Mouse (Mus musculus) neural tube, embryonic 14.5 days (tissue): ENCODE data around the gene Gtf2a1. TPM values are rescaled to one million over a fixed set of nuclear protein-coding genes. Genes with fewer than 3 reads are reported as not detected.
"Not testable (repeated sequence)": the region's sequence is repeated elsewhere in the genome, so short reads cannot be mapped to it uniquely, and the experiment has no call there.

Experiments
- ATAC-seq: fragments of 200-750 bp; cut with Nextera tagmentation; 2 replicates; pipeline ENCODE4 v1.8.0; 2017; ENCODE audit warnings: low read depth, mild to moderate bottlenecking, moderate TSS enrichment, moderate library complexity
- H3K27ac ChIP-seq: fragments of 300-500 bp; sonication (generic); 2 replicates; pipeline ENCODE4 v1.5.1; 2014; ENCODE audit warnings: low read depth, mild to moderate bottlenecking, control low read depth, low read length, moderate library complexity, mixed read lengths
- H3K27me3 ChIP-seq: fragments of 300-500 bp; sonication (generic); 2 replicates; pipeline ENCODE4 v1.6.1; 2014; ENCODE audit warnings: low read length; ENCODE audit not compliant: control insufficient read depth, insufficient read depth
- H3K36me3 ChIP-seq: fragments of 300-500 bp; sonication (generic); 2 replicates; pipeline ENCODE4 v1.6.1; 2014; ENCODE audit warnings: low read length, mixed read lengths; ENCODE audit not compliant: control insufficient read depth, insufficient read depth
- H3K4me1 ChIP-seq: fragments of 300-500 bp; sonication (generic); 2 replicates; pipeline ENCODE4 v1.6.1; 2014; ENCODE audit warnings: low read length; ENCODE audit not compliant: control insufficient read depth, insufficient read depth
- H3K4me2 ChIP-seq: fragments of 300-500 bp; sonication (generic); 2 replicates; pipeline ENCODE4 v1.6.1; 2014; ENCODE audit warnings: mild to moderate bottlenecking, low read depth, low read length, control low read depth
- H3K4me3 ChIP-seq: fragments of 300-500 bp; sonication (generic); 2 replicates; pipeline ENCODE4 v1.5.1; 2014; ENCODE audit warnings: low read depth, low read length, control low read depth, mixed read lengths
- H3K9ac ChIP-seq: fragments of 300-500 bp; sonication (generic); replicated peaks from 2 replicates; pipeline ENCODE4 v1.6.1; 2014; ENCODE audit warnings: low read depth, mild to moderate bottlenecking, control low read depth, low read length, mixed read lengths
- H3K9me3 ChIP-seq: fragments of 300-500 bp; sonication (generic); 2 replicates; pipeline ENCODE4 v1.6.1; 2016; ENCODE audit warnings: low read length; ENCODE audit not compliant: control insufficient read depth
- WGBS: fragments of 180-500 bp; shearing (Covaris S2); extraction: QIAGEN DNeasy Blood & Tissue Kit; methylation state at CpG from one replicate; pipeline ENCODE4 v1.1.7; 2014; 5-methylcytosine and 5-hydroxymethylcytosine counted together
- polyA plus RNA-seq: library from polyadenylated mRNA; unstranded; fragments of >200 nt; fragmentation: Nextera tagmentation; extraction: Ambion mirVana; gene quantifications from 2 replicates; pipeline ENCODE4 v1.2.1, GENCODE M21; 2014

The Gtf2a1 gene
- polyA plus RNA-seq, 1 experiment from 2014 or later, result 53.8 TPM

DNA sequence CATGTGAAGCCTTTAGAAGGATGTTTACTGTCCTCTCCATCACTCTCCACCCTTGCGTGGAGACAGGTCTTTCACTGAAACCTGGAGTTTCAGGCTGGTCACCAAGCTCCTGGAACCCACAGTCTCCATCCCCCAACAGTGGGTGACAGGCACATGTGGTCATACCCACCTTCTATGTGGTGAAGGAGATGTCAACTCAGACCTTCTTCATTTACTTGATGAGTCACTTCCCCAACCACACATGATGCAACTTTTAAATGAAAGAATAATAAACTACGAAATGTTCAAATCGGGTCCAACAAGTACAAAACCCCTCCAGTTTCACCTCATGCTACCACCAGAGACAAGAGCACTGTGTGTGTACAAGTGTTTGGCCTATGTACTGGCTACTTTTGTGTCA lies 5.1 kb downstream of the Gtf2a1 start:
- Histone ChIP-seq H3K9me3 (no peaks in the 10 kb centered on the region), H3K4me1 (peaks cover 23% of the 10 kb centered on the region), H3K36me3 (peaks cover 5% of the 10 kb centered on the region; the same call in 1 of the 2 replicates), H3K9ac (no peak overlapping the region), H3K27ac (no peak overlapping the region), H3K27me3 (no peaks in the 10 kb centered on the region), H3K4me2 (no peak overlapping the region), H3K4me3 (no peak overlapping the region)
- no peak for ATAC-seq
- 95% methylated on average over 3 of the region's 3 CpGs for WGBS

DNA sequence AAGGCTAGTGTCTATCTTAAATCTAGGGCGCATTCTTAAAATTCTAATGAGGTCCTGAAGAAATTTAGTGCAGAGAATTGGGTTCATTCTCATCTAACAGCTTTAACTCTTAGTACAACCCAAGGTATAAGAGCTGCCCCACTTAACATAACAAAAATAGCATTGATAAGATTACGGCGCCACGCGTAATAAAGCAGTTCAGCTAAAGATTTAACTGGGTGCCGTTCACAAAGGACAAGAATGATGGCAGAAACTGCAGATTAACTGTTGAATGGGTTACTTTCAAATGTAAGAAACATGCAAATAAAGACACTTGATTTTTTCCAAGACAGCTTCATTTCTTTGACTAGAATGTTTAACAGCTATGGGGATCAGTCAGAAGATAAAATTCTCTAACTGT lies 6.9 kb downstream of the Gtf2a1 start:
- Histone ChIP-seq H3K27ac (no peak overlapping the region), H3K27me3 (no peaks in the 10 kb centered on the region), H3K36me3 (peaks cover 5% of the 10 kb centered on the region; the same call in 1 of the 2 replicates), H3K4me2 (peak overlapping the region; percentile 14; the same call in 1 of the 2 replicates), H3K9me3 (no peaks in the 10 kb centered on the region), H3K4me3 (no peak overlapping the region; the same call in 1 of the 2 replicates), H3K4me1 (peaks cover 23% of the 10 kb centered on the region), H3K9ac (no peak overlapping the region)
- 14% methylated on average over 6 of the region's 6 CpGs for WGBS
- ATAC-seq, result no peak

DNA sequence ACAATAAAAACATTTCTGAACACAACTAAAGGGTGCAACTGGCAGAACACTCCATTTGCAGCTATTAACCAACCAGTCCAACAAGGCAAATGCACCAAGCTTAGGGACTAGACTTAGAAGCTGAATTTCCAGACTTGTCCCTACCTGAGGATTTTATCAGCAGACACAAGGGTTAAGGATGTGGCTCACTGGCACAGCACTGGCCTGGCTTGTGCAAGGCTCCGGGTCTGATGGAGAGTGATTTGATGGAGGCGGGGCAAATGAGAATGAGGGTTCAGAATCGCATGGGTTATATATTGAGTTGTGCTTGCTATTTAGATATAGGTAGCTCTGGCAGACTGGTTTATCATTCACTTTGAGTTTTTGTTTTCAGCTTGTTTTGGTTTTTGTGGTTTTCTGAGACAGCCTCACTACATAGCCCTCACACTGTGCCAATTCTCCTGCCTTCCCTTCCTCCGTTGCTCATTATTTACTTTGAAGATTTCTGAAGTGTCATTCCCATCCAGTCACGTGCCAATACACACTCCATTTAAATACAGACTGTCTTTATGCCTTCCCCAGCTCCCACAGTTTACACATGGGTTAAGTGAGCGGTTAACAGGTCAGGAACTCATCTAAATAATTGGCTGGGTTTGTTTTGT lies 7.8 kb downstream of the Gtf2a1 start:
- H3K4me2 ChIP-seq, result no peak overlapping the region
- H3K27ac ChIP-seq, result no peak overlapping the region
- H3K27me3 ChIP-seq, result no peaks in the 10 kb centered on the region
- peaks cover 23% of the 10 kb centered on the region for H3K4me1 ChIP-seq
- ATAC-seq, result no peak
- no peak overlapping the region for H3K9ac ChIP-seq
- WGBS, result 39% methylated on average over 6 of the region's 6 CpGs
- H3K4me3 ChIP-seq, result no peak overlapping the region
- no peaks in the 10 kb centered on the region for H3K9me3 ChIP-seq
- H3K36me3 ChIP-seq, result peaks cover 5% of the 10 kb centered on the region; the same call in 1 of the 2 replicates

DNA sequence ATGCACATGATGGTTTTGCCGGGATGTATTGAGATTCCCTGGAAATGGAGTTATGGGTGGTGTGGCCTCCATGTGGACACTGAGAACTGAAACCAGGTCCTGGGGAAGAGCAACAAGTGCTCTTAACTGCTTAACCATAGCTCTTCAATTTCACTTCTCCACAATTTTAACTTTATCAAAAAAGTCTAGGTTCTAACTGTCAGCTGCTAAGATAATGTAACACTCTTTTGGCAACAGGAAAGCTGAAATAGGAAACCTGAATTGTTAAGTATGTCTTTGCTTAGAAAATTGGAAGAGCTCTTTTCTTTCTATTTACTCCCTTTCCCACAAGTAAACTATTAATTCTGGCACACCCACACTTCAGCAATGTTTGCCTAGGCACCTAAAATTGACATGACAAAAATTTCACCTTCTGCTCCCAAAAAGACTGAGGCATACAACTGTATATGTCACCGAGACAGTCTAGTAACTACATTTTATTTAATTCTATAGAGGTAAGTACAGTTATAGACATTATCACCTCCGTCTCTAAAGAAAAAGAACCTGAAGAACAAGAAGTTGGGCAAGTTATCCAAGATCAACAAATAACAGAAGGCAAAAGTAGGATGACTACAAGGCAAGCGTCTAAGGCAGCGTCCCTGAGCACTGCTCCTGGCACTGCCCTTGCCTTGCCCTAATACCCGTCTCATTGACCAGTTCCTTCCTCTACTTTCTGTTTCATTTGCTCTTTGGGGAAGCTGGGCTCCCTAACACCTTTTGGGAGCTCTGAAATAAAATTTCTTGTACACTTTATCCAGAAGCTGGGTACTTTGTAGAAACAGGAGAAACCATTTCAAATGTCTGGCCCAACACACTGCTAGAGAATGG lies 8.8 kb downstream of the Gtf2a1 start:
- H3K4me3 ChIP-seq, result no peak overlapping the region
- no peak for ATAC-seq
- no peak overlapping the region for H3K9ac ChIP-seq
- no peaks in the 10 kb centered on the region for H3K27me3 ChIP-seq
- H3K9me3 ChIP-seq, result no peaks in the 10 kb centered on the region
- WGBS, result 95% methylated on average over 6 of the region's 6 CpGs
- H3K27ac ChIP-seq, result no peak overlapping the region
- H3K4me2 ChIP-seq, result no peak overlapping the region
- H3K4me1 ChIP-seq, result peaks cover 18% of the 10 kb centered on the region
- H3K36me3 ChIP-seq, result peaks cover 5% of the 10 kb centered on the region; the same call in 1 of the 2 replicates

DNA sequence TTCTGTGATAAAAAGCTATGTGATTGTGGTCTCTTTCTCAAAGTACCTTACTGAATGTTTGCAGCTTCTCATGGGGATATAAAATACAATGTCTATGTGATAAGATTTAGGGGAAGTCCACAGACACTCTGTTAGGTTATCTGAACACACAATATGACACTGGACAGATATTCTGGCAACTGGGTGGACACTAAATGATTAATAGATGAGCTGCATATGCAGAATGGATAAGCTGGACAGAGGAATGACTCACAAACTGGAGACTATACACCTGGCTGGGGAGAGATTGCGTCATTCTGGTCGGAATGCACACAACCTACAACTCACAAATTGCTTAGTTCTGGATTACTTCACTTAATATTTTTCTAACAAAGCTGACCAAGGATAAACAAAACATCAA lies 10.6 kb downstream of the Gtf2a1 start:
- no peaks in the 10 kb centered on the region for H3K27me3 ChIP-seq
- H3K9me3 ChIP-seq, result no peaks in the 10 kb centered on the region
- 95% methylated on average over 2 of the region's 2 CpGs for WGBS
- H3K4me1 ChIP-seq, result peaks cover 18% of the 10 kb centered on the region
- no peak overlapping the region for H3K4me2 ChIP-seq
- no peak for ATAC-seq
- H3K27ac ChIP-seq, result no peak overlapping the region
- no peak overlapping the region for H3K9ac ChIP-seq
- H3K4me3 ChIP-seq, result no peak overlapping the region
- H3K36me3 ChIP-seq, result peaks cover 14% of the 10 kb centered on the region; the same call in 1 of the 2 replicates

DNA sequence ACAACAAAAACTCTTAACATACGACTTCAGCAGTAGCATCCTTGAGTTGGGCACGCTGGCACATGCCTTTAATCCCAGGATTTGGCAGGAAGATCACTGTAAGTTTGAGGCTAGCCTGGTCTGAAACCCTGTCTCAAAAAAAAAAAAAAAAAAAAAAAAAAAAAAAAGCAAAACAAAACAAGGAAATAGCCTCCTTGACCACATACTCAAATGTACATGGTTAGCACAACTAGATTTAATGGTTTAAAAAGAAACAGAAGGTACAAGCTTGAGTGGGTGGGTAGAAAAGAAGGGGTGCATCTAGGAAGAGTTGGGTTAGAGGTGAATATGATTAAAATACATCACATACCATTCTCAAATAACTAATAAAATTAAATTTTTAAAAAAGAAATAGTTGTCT lies 18.6 kb downstream of the Gtf2a1 start:
- no peaks in the 10 kb centered on the region for H3K27me3 ChIP-seq
- H3K4me3 ChIP-seq, result no peak overlapping the region
- no peaks in the 10 kb centered on the region for H3K9me3 ChIP-seq
- H3K9ac ChIP-seq, result no peak overlapping the region
- no peak overlapping the region for H3K4me2 ChIP-seq
- no peaks in the 10 kb centered on the region for H3K4me1 ChIP-seq
- ATAC-seq, result no peak
- peaks cover 61% of the 10 kb centered on the region for H3K36me3 ChIP-seq
- WGBS, result 93% methylated on average over 2 of the region's 2 CpGs
- H3K27ac ChIP-seq, result no peak overlapping the region

DNA sequence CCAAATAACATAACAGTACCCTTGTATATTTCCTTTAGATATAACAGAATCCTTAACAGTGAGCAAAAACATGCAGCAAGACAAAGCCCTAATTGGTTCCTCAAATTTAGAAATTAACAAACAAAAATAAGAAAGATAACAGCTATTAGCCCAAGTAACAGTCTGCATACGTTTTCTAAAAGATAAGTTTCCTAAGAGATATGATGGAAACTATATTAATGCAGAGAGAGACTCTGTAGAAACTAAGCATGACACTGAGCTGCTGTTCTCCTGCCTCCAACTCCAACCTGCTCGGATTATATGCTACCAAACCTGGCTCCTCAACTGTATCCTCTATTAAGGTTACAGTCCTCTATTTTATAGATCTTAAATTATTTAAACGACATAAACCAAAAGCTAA lies 21.0 kb downstream of the Gtf2a1 start:
- no peak overlapping the region for H3K4me2 ChIP-seq
- H3K27me3 ChIP-seq, result no peaks in the 10 kb centered on the region
- H3K4me1 ChIP-seq, result no peaks in the 10 kb centered on the region
- ATAC-seq, result no peak
- H3K4me3 ChIP-seq, result no peak overlapping the region
- peaks cover 56% of the 10 kb centered on the region for H3K36me3 ChIP-seq
- WGBS, result 92% methylated on average over 3 of the region's 3 CpGs
- H3K9me3 ChIP-seq, result no peaks in the 10 kb centered on the region
- no peak overlapping the region for H3K9ac ChIP-seq
- H3K27ac ChIP-seq, result no peak overlapping the region

DNA sequence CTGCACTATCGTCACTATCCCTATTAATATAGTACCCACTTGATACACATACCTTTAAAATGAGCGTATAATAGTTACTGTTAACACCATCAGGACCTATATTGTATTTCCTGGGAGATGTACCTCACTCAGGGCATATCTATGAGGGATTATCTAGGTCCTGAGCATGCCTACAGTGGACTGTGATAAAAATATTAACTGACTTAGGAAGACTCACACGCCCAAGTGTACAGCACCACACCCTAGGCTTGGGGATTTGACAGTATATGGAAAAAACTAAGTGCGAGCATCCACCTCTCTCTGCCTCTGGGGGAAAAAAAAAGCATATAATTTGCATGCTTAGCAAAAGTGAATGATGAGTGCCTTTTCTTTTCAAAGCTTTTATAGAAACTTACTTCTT lies 23.1 kb downstream of the Gtf2a1 start:
- Histone ChIP-seq H3K4me1 (no peaks in the 10 kb centered on the region), H3K27me3 (no peaks in the 10 kb centered on the region), H3K9ac (no peak overlapping the region), H3K9me3 (no peaks in the 10 kb centered on the region), H3K36me3 (peaks cover 50% of the 10 kb centered on the region), H3K4me2 (no peak overlapping the region), H3K27ac (no peak overlapping the region), H3K4me3 (no peak overlapping the region)
- ATAC-seq, result no peak
- WGBS, result 98% methylated on average over 4 of the region's 4 CpGs

DNA sequence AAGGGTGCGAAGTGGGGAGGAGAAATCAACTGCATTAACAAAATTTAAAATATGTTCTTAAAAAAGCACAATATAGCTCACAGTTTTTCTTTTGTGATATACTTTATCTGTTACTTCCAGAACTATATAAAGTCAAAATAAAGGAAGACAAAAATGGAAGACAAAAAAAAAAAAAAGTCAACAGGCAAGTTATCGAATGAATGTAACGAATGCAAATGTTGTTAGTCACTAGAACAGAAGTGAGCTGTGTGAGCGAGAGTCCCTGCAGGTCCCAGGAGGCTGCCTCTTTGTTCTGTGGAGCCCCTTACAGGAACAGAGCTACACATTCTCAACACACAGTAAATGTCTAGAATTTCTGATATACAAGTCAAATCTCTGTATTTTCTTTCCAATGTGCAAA lies 32.1 kb downstream of the Gtf2a1 start:
- WGBS, result 71% methylated on average over 4 of the region's 4 CpGs
- H3K27me3 ChIP-seq, result not testable (repeated sequence)

More for the DNA sequence above, 32.1 kb downstream of the Gtf2a1 start:
- not testable (repeated sequence) for H3K4me1 ChIP-seq, H3K4me2 ChIP-seq, H3K27ac ChIP-seq, H3K4me3 ChIP-seq, H3K9me3 ChIP-seq, H3K9ac ChIP-seq, ATAC-seq
- H3K36me3 ChIP-seq, result peaks cover 26% of the 10 kb centered on the region
